Mouse (Mus musculus) CH12.LX (cell line): ENCODE results near the gene Oasl1. TPM values are rescaled to one million over a fixed set of nuclear protein-coding genes. Genes with fewer than 3 reads are reported as not detected.

Source experiments
- DNase-seq: peaks from one replicate; pipeline ENCODE4 v3.0.0-alpha.2; 2013; ENCODE audit errors: extremely low read depth
- H3K27ac ChIP-seq: 2 replicates; pipeline ENCODE4 v1.5.1; 2012; ENCODE audit warnings: low read depth, mild to moderate bottlenecking, control low read depth, moderate library complexity; ENCODE audit not compliant: insufficient read depth
- H3K27me3 ChIP-seq: replicated peaks from 2 replicates; pipeline ENCODE3; 2012; ENCODE audit warnings: inconsistent platforms
- H3K36me3 ChIP-seq, 2 experiments: replicated peaks in 1 of 2; 2 replicates each; pipeline versions ENCODE3 to v1.6.1; 2012; ENCODE audit warnings: inconsistent platforms in 1 of 2, low read length in 1 of 2, mild to moderate bottlenecking in 1 of 2, mixed read lengths in 1 of 2, moderate library complexity in 1 of 2; ENCODE audit not compliant: control insufficient read depth in 1 of 2, insufficient read depth in 1 of 2
- H3K4me1 ChIP-seq, 2 experiments: 2 replicates each; pipeline ENCODE4 v1.6.1; 2012; ENCODE audit warnings: inconsistent platforms in 1 of 2, moderate library complexity in 1 of 2; ENCODE audit not compliant: insufficient read depth in 2 of 2, control insufficient read depth in 1 of 2
- H3K4me2 ChIP-seq: 2 replicates; pipeline ENCODE4 v1.6.1; 2012; ENCODE audit warnings: low read depth, mild to moderate bottlenecking, control low read depth; ENCODE audit not compliant: poor library complexity, insufficient read depth, severe bottlenecking
- H3K4me3 ChIP-seq, 3 experiments: fragments of 150-350 bp in 1 of 3; sonication (generic) in 1 of 3; replicated peaks in 1 of 3; 2 replicates each; pipeline versions ENCODE3 to v1.5.1; 2011 to 2012; ENCODE audit warnings: low read depth in 2 of 3, low read length in 2 of 3, mild to moderate bottlenecking in 2 of 3, moderate library complexity in 2 of 3, control low read depth in 1 of 3, improper control_type of control experiment in 1 of 3, inconsistent platforms in 1 of 3, mixed read lengths in 1 of 3; ENCODE audit not compliant: poor library complexity in 1 of 3
- H3K79me2 ChIP-seq: replicated peaks from 2 replicates; pipeline ENCODE4 v1.6.1; 2012; ENCODE audit warnings: mild to moderate bottlenecking, moderate library complexity; ENCODE audit not compliant: control insufficient read depth, poor library complexity, insufficient read depth, severe bottlenecking; ENCODE audit errors: extremely low read depth
- H3K9ac ChIP-seq: 2 replicates; pipeline ENCODE4 v1.6.1; 2012; ENCODE audit warnings: low read depth, mild to moderate bottlenecking, control low read depth, moderate library complexity; ENCODE audit not compliant: insufficient read depth
- H3K9me3 ChIP-seq: replicated peaks from 2 replicates; pipeline ENCODE3; 2012; ENCODE audit warnings: low read length, inconsistent platforms, mixed read lengths
- BHLHE40 ChIP-seq: IDR thresholded peaks from 2 replicates; pipeline ENCODE4 v1.6.1; 2011; ENCODE audit warnings: mild to moderate bottlenecking, low read depth, low read length, improper control_type of control experiment
- CHD1 ChIP-seq: IDR thresholded peaks from 2 replicates; pipeline ENCODE4 v1.6.1; 2012; ENCODE audit warnings: low read depth, low read length, improper control_type of control experiment, inconsistent platforms
- CHD2 ChIP-seq: IDR thresholded peaks from 2 replicates; pipeline ENCODE4 v1.6.1; 2011; ENCODE audit warnings: low read length, improper control_type of control experiment
- E2F4 ChIP-seq: IDR thresholded peaks from 2 replicates; pipeline ENCODE4 v1.6.1; 2011; ENCODE audit warnings: low read depth, low read length, improper control_type of control experiment; ENCODE audit not compliant: insufficient replicate concordance
- ELF1 ChIP-seq: IDR thresholded peaks from 2 replicates; pipeline ENCODE4 v1.6.1; 2014; ENCODE audit warnings: low read depth, mild to moderate bottlenecking, inconsistent platforms, low read length, improper control_type of control experiment
- GABPA ChIP-seq: IDR thresholded peaks from 2 replicates; pipeline ENCODE4 v1.6.1; 2012; ENCODE audit warnings: low read depth, low read length, improper control_type of control experiment, inconsistent platforms; ENCODE audit not compliant: insufficient replicate concordance
- MAFK ChIP-seq: IDR thresholded peaks from 2 replicates; pipeline ENCODE4 v1.6.1; 2011; ENCODE audit warnings: low read length, improper control_type of control experiment; ENCODE audit not compliant: insufficient replicate concordance
- MAZ ChIP-seq: IDR thresholded peaks from 2 replicates; pipeline ENCODE4 v1.6.1; 2012; ENCODE audit warnings: low read depth, mild to moderate bottlenecking, inconsistent platforms, low read length, improper control_type of control experiment, moderate library complexity
- MEF2A ChIP-seq: IDR thresholded peaks from 2 replicates; pipeline ENCODE4 v1.6.1; 2014; ENCODE audit warnings: low read depth, mild to moderate bottlenecking, inconsistent platforms, low read length, improper control_type of control experiment, borderline replicate concordance
- MXI1 ChIP-seq: IDR thresholded peaks from 2 replicates; pipeline ENCODE4 v1.6.1; 2011; ENCODE audit warnings: mild to moderate bottlenecking, low read depth, low read length, improper control_type of control experiment
- NELFE ChIP-seq: IDR thresholded peaks from 2 replicates; pipeline ENCODE4 v1.6.1; 2011; ENCODE audit warnings: low read depth, low read length, improper control_type of control experiment
- PAX5 ChIP-seq: IDR thresholded peaks from 2 replicates; pipeline ENCODE4 v1.6.1; 2012; ENCODE audit warnings: low read length, inconsistent platforms, mixed read lengths
- POLR2A ChIP-seq: IDR thresholded peaks from 2 replicates; pipeline ENCODE4 v1.6.1; 2011; ENCODE audit warnings: low read depth, mild to moderate bottlenecking, improper control_type of control experiment, low read length
- POLR2AphosphoS2 ChIP-seq: IDR thresholded peaks from 2 replicates; pipeline ENCODE4 v1.6.1; 2011; ENCODE audit warnings: low read depth, low read length, improper control_type of control experiment
- SIN3A ChIP-seq: IDR thresholded peaks from 2 replicates; pipeline ENCODE4 v1.6.1; 2012; ENCODE audit warnings: low read length, improper control_type of control experiment, inconsistent platforms
- SMC3 ChIP-seq: IDR thresholded peaks from 2 replicates; pipeline ENCODE4 v1.6.1; 2011; ENCODE audit warnings: low read depth, low read length, improper control_type of control experiment
- TCF12 ChIP-seq: IDR thresholded peaks from 2 replicates; pipeline ENCODE4 v1.6.1; 2014; ENCODE audit warnings: low read depth, mild to moderate bottlenecking, inconsistent platforms, low read length, improper control_type of control experiment
- USF1 ChIP-seq: IDR thresholded peaks from 2 replicates; pipeline ENCODE4 v1.6.1; 2014; ENCODE audit warnings: low read depth, mild to moderate bottlenecking, inconsistent platforms, low read length, improper control_type of control experiment
- ZNF384 ChIP-seq: IDR thresholded peaks from 2 replicates; pipeline ENCODE4 v1.6.1; 2012; ENCODE audit warnings: low read depth, low read length, improper control_type of control experiment, inconsistent platforms
- dilution Hi-C: fragments of 300-500 bp; cut with MboI; formaldehyde crosslinking; loops from 2 replicates; pipeline ENCODE4 v1.14.3; 2020; ENCODE audit warnings: low sequenced_read_pairs; ENCODE audit not compliant: extremely low pct_unique_long_range_greater_than_20kb, extremely low pct_ligation_motif_present
- in situ Hi-C: fragments of 300-500 bp; cut with MboI; formaldehyde crosslinking; loops from 3 replicates; pipeline ENCODE4 v1.14.3; 2019; ENCODE audit warnings: low sequenced_read_pairs, low pct_ligation_motif_present, low pct_unique_long_range_greater_than_20kb, mixed read lengths
- polyA plus RNA-seq: library from polyadenylated mRNA; unstranded; fragments of >175 nt; gene quantifications from 2 replicates; pipeline ENCODE4 v1.2.1, GENCODE M21; 2012; ENCODE audit warnings: low read depth; ENCODE audit not compliant: insufficient read length
- total RNA-seq, 2 experiments: library from RNA; depleted of rRNA; stranded (reverse); fragments of 300-350 nt in 1 of 2; fragments of >200 nt in 1 of 2; gene quantifications; 2 replicates each; pipeline ENCODE4 v1.2.3; 2012 to 2014

Gene Oasl1
- total and polyA plus RNA-seq, 3 experiments, result 0.37 TPM; not detected in 2

- dilution Hi-C loops (no loop called here), in situ Hi-C loops (loop anchor here (25.0 kb wide), 1 partner anchor 196 kb away; the partner anchor contains the start of gene Tchp)
- Histone ChIP-seq H3K79me2 (no peaks in the 10 kb centered on the region), H3K27me3 (no peaks in the 10 kb centered on the region), H3K27ac (no peak overlapping the region), H3K4me3 (no peak overlapping the region), H3K36me3 (no peaks in the 10 kb centered on the region), H3K4me2 (no peak overlapping the region), H3K9me3 (peaks cover 19% of the 10 kb centered on the region), H3K9ac (no peak overlapping the region), H3K4me1 (no peaks in the 10 kb centered on the region)
- no peak for DNase-seq
- no peak for TF ChIP-seq TCF12
- no peak for TF ChIP-seq ZNF384
- TF ChIP-seq E2F4, result no peak
- TF ChIP-seq USF1, result no peak
- no peak for TF ChIP-seq MAFK
- no peak for TF ChIP-seq MAZ
- TF ChIP-seq NELFE, result no peak
- TF ChIP-seq CHD2, result no peak
- TF ChIP-seq ELF1, result no peak
- TF ChIP-seq CHD1, result no peak
- TF ChIP-seq SMC3, result no peak
Observed at GRCm38 (mm10) chr5:114908598-114909305, 14.3 kb upstream of the Oasl1 start.

GRCm38 (mm10) chr5:114913686-114914085 lies 9.4 kb upstream of the Oasl1 start:
- no peak for TF ChIP-seq GABPA
- TF ChIP-seq CHD2, result no peak
- TF ChIP-seq MXI1, result no peak
- no peak for TF ChIP-seq MAZ
- no peak for TF ChIP-seq POLR2A
- no peak for TF ChIP-seq BHLHE40
- no peak for TF ChIP-seq PAX5
- TF ChIP-seq MEF2A, result no peak
- TF ChIP-seq SIN3A, result no peak
- no peak for TF ChIP-seq POLR2AphosphoS2
- TF ChIP-seq USF1, result no peak
- TF ChIP-seq, all 38 proteins: peak for 0
- no peaks in the 10 kb centered on the region for H3K27me3 ChIP-seq
- H3K4me3 ChIP-seq, result no peak overlapping the region
- no peaks in the 10 kb centered on the region for H3K79me2 ChIP-seq
- in situ Hi-C loops, result loop anchor here (25.0 kb wide), 1 partner anchor 201 kb away; the partner anchor contains the start of gene Tchp
- no peak overlapping the region for H3K27ac ChIP-seq
- peaks cover 4 to 17% of the 10 kb centered on the region in 2 experiments; a peak in 2 of 4 replicates for H3K4me1 ChIP-seq
- H3K9ac ChIP-seq, result no peak overlapping the region
- H3K9me3 ChIP-seq, result no peaks in the 10 kb centered on the region
- dilution Hi-C loops, result no loop called here
- H3K36me3 ChIP-seq, result no peaks in the 10 kb centered on the region
- no peak overlapping the region for H3K4me2 ChIP-seq
- DNase-seq, result no peak
